Mouse (Mus musculus) thymus, adult 2 months (tissue): ENCODE data around the gene Tbx5. TPM values are rescaled to one million over a fixed set of nuclear protein-coding genes. Genes with fewer than 3 reads are reported as not detected.

Source experiments
- DNase-seq: peaks from one replicate; pipeline ENCODE4 v3.0.0; 2021
- H3K27ac ChIP-seq: fragments of 200-500 bp; 2 replicates; pipeline ENCODE4 v1.5.1; 2012; ENCODE audit warnings: low read length, control low read depth; ENCODE audit not compliant: control insufficient read depth, insufficient read depth
- H3K27me3 ChIP-seq: fragments of 200-500 bp; 2 replicates; pipeline ENCODE4 v1.6.1; 2012; ENCODE audit warnings: mild to moderate bottlenecking, low read length, moderate library complexity, mixed read lengths; ENCODE audit not compliant: control insufficient read depth, insufficient read depth
- H3K36me3 ChIP-seq: fragments of 200-500 bp; 2 replicates; pipeline ENCODE4 v1.6.1; 2012; ENCODE audit warnings: mild to moderate bottlenecking, low read length, moderate library complexity; ENCODE audit not compliant: control insufficient read depth, insufficient read depth
- H3K4me1 ChIP-seq: fragments of 200-500 bp; replicated peaks from 2 replicates; pipeline ENCODE4 v1.6.1; 2012; ENCODE audit warnings: low read length; ENCODE audit not compliant: control insufficient read depth, insufficient read depth
- H3K4me3 ChIP-seq: fragments of 200-500 bp; 2 replicates; pipeline ENCODE4 v1.5.1; 2012; ENCODE audit warnings: mild to moderate bottlenecking, low read length, control low read depth, moderate library complexity; ENCODE audit not compliant: control insufficient read depth, insufficient read depth
- CTCF ChIP-seq: fragments of 200-500 bp; IDR thresholded peaks from 2 replicates; pipeline ENCODE4 v1.5.1; 2012; ENCODE audit warnings: mild to moderate bottlenecking, control low read depth, low read length, moderate library complexity, borderline replicate concordance; ENCODE audit not compliant: control insufficient read depth, poor library complexity, insufficient read depth; ENCODE audit errors: extremely low read depth
- POLR2A ChIP-seq: fragments of 200-500 bp; IDR thresholded peaks from 2 replicates; pipeline ENCODE4 v1.6.1; 2012; ENCODE audit warnings: mild to moderate bottlenecking, low read length, control low read depth, moderate library complexity; ENCODE audit not compliant: control insufficient read depth, poor library complexity, insufficient read depth; ENCODE audit errors: extremely low read depth
- WGBS: fragments of 180-500 bp; shearing (Covaris S2); methylation state at CpG from one replicate; pipeline ENCODE4 v1.1.7; 2018; 5-methylcytosine and 5-hydroxymethylcytosine counted together
- polyA plus RNA-seq: library from polyadenylated mRNA; depleted of rRNA; stranded (reverse); fragments of >200 nt; gene quantifications from 2 replicates; pipeline ENCODE4 v1.2.3, GENCODE M21; 2012

Gene Tbx5
- polyA plus RNA-seq, 1 experiment = 1.7 TPM

DNA sequence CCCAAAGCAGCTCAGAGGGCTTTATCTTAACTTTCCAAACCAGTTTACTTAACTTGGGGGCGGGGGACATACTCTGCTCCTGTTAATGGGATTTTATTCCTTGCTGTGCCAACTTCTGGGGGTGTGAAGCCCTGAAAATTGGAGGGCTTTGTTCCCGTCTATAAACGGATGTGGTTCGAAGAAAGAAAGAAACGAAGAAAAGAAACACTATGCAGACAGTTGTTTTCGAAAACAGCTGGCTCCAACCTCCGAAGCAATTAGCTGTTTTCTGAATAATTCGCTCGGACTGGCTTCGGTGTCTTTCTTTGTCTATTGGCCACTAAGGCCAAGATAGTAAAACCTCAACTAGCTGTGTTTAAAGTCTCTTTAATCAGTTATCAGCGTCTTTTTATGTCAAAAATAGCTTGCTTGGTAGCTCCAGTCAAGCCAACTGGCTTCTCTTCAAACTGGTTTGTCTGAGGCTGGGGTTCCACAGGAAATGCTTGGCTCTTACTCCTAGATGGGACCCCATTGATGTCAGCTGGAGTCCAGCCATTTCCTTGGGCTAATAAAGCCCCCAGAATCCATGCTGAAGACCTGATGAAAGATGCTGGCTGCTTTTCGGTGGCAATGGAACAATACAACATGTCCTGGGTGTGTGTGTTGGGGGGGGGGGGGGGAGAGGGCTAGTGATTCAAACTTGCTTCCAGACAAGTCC lies 21.3 kb upstream of the Tbx5 start:
- Histone ChIP-seq H3K27ac (no peak overlapping the region), H3K4me3 (no peak overlapping the region), H3K27me3 (peaks cover 2% of the 10 kb centered on the region; the same call in 1 of the 2 replicates), H3K36me3 (no peaks in the 10 kb centered on the region), H3K4me1 (no peaks in the 10 kb centered on the region)
- TF ChIP-seq POLR2A (no peak), CTCF (no peak)
- DNase-seq = no peak
- 66% methylated on average over 12 of the region's 12 CpGs for WGBS

GRCm38 (mm10) chr5:119815247-119815646 lies 17.2 kb upstream of the Tbx5 start:
- H3K36me3 ChIP-seq = no peaks in the 10 kb centered on the region
- H3K27me3 ChIP-seq = no peaks in the 10 kb centered on the region
- H3K27ac ChIP-seq = no peak overlapping the region
- TF ChIP-seq POLR2A (no peak), CTCF (no peak)
- no peaks in the 10 kb centered on the region for H3K4me1 ChIP-seq
- no peak overlapping the region for H3K4me3 ChIP-seq
- 60% methylated on average over 1 of the region's 1 CpGs for WGBS
- DNase-seq = no peak

- TF ChIP-seq CTCF (no peak), POLR2A (no peak)
- Histone ChIP-seq H3K4me3 (no peak overlapping the region), H3K4me1 (no peaks in the 10 kb centered on the region), H3K27ac (no peak overlapping the region), H3K27me3 (no peaks in the 10 kb centered on the region), H3K36me3 (no peaks in the 10 kb centered on the region)
- DNase-seq = no peak
- WGBS = 91% methylated on average over 6 of the region's 6 CpGs
These were observed 12.0 kb upstream of the Tbx5 start for GRCm38 (mm10) chr5:119820452-119820851.

GRCm38 (mm10) chr5:119821506-119821905 lies 11.0 kb upstream of the Tbx5 start:
- DNase-seq = no peak
- no peaks in the 10 kb centered on the region for H3K36me3 ChIP-seq
- H3K4me1 ChIP-seq = no peaks in the 10 kb centered on the region
- H3K27ac ChIP-seq = no peak overlapping the region
- H3K4me3 ChIP-seq = no peak overlapping the region
- H3K27me3 ChIP-seq = no peaks in the 10 kb centered on the region
- TF ChIP-seq CTCF (no peak), POLR2A (no peak)
- 64% methylated on average over 2 of the region's 2 CpGs for WGBS

GRCm38 (mm10) chr5:119827341-119827740 lies 5.1 kb upstream of the Tbx5 start:
- DNase-seq = no peak
- WGBS = 72% methylated on average over 6 of the region's 6 CpGs
- H3K27me3 ChIP-seq = peaks cover 15% of the 10 kb centered on the region; the same call in 1 of the 2 replicates
- TF ChIP-seq CTCF = no peak
- TF ChIP-seq POLR2A = no peak
- H3K4me3 ChIP-seq = no peak overlapping the region
- no peak overlapping the region for H3K27ac ChIP-seq
- no peaks in the 10 kb centered on the region for H3K36me3 ChIP-seq
- no peaks in the 10 kb centered on the region for H3K4me1 ChIP-seq

DNA sequence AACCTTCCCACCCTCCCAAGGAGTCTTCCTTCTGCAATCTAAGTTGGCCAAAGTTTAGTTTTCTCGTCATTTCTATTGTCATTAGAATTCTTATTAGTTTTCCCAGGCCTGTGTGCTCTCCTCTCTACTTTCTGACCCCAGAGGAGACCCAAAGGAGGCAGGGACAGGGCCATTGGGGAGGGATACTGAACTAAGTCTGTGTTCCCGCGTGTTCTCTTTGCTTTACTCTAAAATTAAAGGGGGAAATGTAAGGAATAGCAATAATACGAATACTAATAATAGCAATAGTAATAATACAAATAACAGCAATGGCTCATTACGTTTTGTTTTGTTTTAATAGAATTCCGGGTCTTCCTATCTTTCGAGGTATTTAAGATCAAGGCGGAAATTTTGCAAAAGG lies 1.9 kb upstream of the Tbx5 start:
- TF ChIP-seq POLR2A (no peak), CTCF (no peak)
- H3K4me3 ChIP-seq = no peak overlapping the region
- peaks cover 24% of the 10 kb centered on the region; the same call in 1 of the 2 replicates for H3K27me3 ChIP-seq
- H3K27ac ChIP-seq = no peak overlapping the region
- no peaks in the 10 kb centered on the region for H3K36me3 ChIP-seq
- 14% methylated on average over 8 of the region's 8 CpGs for WGBS
- H3K4me1 ChIP-seq = no peaks in the 10 kb centered on the region
- no peak for DNase-seq
